Mouse (Mus musculus): ENCODE measurements around the gene Fam49a. TPM values are rescaled to one million over a fixed set of nuclear protein-coding genes. Genes with fewer than 3 reads are reported as not detected.

Fam49a gene
- polyA plus RNA-seq, 1 experiment from 2014 or later, result 57.8 TPM

GRCm38 (mm10) chr12:12427285-12427684 lies 165.3 kb downstream of the Fam49a start:
- no peak for ATAC-seq (ENCODE audit: low FRiP score, low read depth)
- Histone ChIP-seq H3K4me2 (no peak overlapping the region), H3K27ac (replicated peaks) (no peak overlapping the region), H3K4me3 (no peak overlapping the region), H3K9me3 (no peaks in the 10 kb centered on the region), H3K27me3 (no peaks in the 10 kb centered on the region), H3K9ac (no peak overlapping the region), H3K4me1 (replicated peaks) (no peaks in the 10 kb centered on the region), H3K36me3 (no peaks in the 10 kb centered on the region)
- WGBS, result 93% methylated on average over 1 of the region's 1 CpGs

DNA sequence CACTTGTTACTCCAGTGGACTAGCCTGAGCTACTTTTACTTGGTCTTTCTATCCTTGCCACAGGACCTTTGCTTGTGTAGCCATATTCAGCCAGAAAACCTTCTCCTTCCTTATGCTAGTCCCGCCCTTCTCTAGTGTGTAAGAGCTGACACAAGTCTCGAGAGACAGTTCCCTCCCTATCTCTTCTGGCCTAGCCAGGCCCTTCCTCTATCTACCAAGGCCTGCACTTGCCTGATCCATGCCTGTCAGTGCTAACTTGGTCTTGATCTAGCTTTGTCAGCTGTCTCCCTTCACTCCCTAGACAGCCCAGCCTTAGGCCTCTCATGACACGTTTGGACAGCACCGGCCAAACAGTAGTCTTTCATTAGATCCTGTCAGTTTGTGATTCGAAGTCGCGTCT lies 166.9 kb downstream of the Fam49a start:
- H3K4me2 ChIP-seq, result no peak overlapping the region
- no peak overlapping the region for H3K9ac ChIP-seq
- no peak overlapping the region for H3K27ac ChIP-seq (replicated peaks)
- no peaks in the 10 kb centered on the region for H3K36me3 ChIP-seq
- no peak for ATAC-seq (ENCODE audit: low FRiP score, low read depth)
- H3K9me3 ChIP-seq, result no peaks in the 10 kb centered on the region
- no peak overlapping the region for H3K4me3 ChIP-seq
- WGBS, result 90% methylated on average over 7 of the region's 7 CpGs
- H3K4me1 ChIP-seq (replicated peaks), result no peaks in the 10 kb centered on the region
- H3K27me3 ChIP-seq, result no peaks in the 10 kb centered on the region
